Mouse (Mus musculus): ENCODE data around the gene Anpep.
"Not testable (repeated sequence)": the region's sequence is repeated elsewhere in the genome, so short reads cannot be mapped to it uniquely, and the experiment has no call there.

Gene Anpep

GRCm38 (mm10) chr7:79810611-79811506, 50.0 kb downstream of the Anpep start, which contains the start of gene Mesp2:
Gene Mesp2, plus strand, starts transcription at chr7:79810727.
- DNase-seq: peak; percentile 87

GRCm38 (mm10) chr7:79808561-79808960, 52.3 kb downstream of the Anpep start:
- DNase-seq: no peak

GRCm38 (mm10) chr7:79803887-79804286, 57.0 kb downstream of the Anpep start:
- peak; percentile 38 to 48 for DNase-seq

- no peak for DNase-seq
Measured at GRCm38 (mm10) chr7:79802037-79802436, 58.8 kb downstream of the Anpep start.

GRCm38 (mm10) chr7:79801391-79801790, 59.5 kb downstream of the Anpep start:
- no peak for DNase-seq

GRCm38 (mm10) chr7:79800336-79800735, 60.5 kb downstream of the Anpep start:
- no peak for DNase-seq

GRCm38 (mm10) chr7:79799506-79799905, 61.4 kb downstream of the Anpep start:
- no peak for DNase-seq

GRCm38 (mm10) chr7:79799048-79799447, 61.8 kb downstream of the Anpep start:
- DNase-seq: peak; percentile 84 to 88

- DNase-seq: peak; percentile 25 to 38
Measured at GRCm38 (mm10) chr7:79798606-79799005, 62.3 kb downstream of the Anpep start.

- no peak for DNase-seq
Measured at GRCm38 (mm10) chr7:79793688-79794087, 67.2 kb downstream of the Anpep start, which contains the start of gene Mesp1. Gene Mesp1, minus strand, starts transcription at chr7:79793788.

- peak; percentile 61 to 71 for DNase-seq
Measured at GRCm38 (mm10) chr7:79792635-79793421, 68.0 kb downstream of the Anpep start.

GRCm38 (mm10) chr7:79789812-79790211, 71.0 kb downstream of the Anpep start:
- DNase-seq: not testable (repeated sequence)

- DNase-seq: peak; percentile 82 to 87
Measured at GRCm38 (mm10) chr7:79786295-79786694, 74.6 kb downstream of the Anpep start.

- DNase-seq: no peak
Measured at GRCm38 (mm10) chr7:79782516-79782855, 78.4 kb downstream of the Anpep start.

GRCm38 (mm10) chr7:79781826-79782515, 78.9 kb downstream of the Anpep start:
- DNase-seq: no peak

- peak; percentile 85 to 91 for DNase-seq
Measured at GRCm38 (mm10) chr7:79780647-79781626, 79.9 kb downstream of the Anpep start.
